ENCODE assay signal across 16 mouse cellular contexts in the genomic region with DNA sequence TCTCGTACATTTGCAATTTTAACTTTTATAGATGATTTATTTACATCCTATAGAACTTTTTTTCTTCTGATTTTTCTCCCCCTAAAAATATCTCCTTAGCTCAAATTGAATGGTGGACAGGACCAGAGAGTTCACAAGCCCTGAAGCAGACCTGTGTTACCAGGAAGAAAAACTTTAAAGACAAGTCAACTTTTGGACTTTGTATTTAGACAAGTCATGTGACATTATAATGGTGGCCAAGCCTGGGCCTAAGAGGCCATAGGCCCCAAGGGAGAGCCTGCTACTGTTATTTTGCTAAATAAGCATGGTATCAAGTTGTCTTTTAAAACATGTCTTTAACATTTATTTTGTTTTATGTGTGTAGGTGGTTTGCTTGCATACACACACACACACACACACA.
"Had no signal": no experiment of that assay in that cellular context is flagged by ENCODE, and none has a peak within 500 bp of the region (broad histone marks: within the 10 kb centered on the region; RNA-seq: fewer than 3 reads in every experiment).

No protein-coding gene starts in this region.

- H3K4me2 ChIP-seq: lung, embryonic 15.5 days; midbrain, embryonic 11.5 days; midbrain, embryonic 13.5 days; midbrain, embryonic 15.5 days; neural tube, embryonic 12.5 days; stomach, embryonic 15.5 days had no signal

- H3K36me3 ChIP-seq: lung, embryonic 15.5 days; midbrain, embryonic 13.5 days; midbrain, embryonic 15.5 days; neural tube, embryonic 12.5 days; stomach, embryonic 15.5 days had no signal

- H3K4me3 ChIP-seq: lung, embryonic 15.5 days; megakaryocyte, embryonic 14.5 days; midbrain, embryonic 13.5 days; midbrain, embryonic 15.5 days; neural tube, embryonic 12.5 days; stomach, embryonic 15.5 days had no signal

- H3K27ac ChIP-seq: macrophage; midbrain, embryonic 13.5 days; midbrain, embryonic 15.5 days; neural tube, embryonic 12.5 days had no signal

- H3K9ac ChIP-seq: lung, embryonic 15.5 days; midbrain, embryonic 13.5 days; midbrain, embryonic 15.5 days; neural tube, embryonic 12.5 days; stomach, embryonic 15.5 days had no signal

- DNase-seq: lung, adult 2 months; lung, postnatal 14 days; lung, postnatal 36 days; right cerebral cortex, postnatal 14 days; thymus, adult 2 months; thymus, postnatal 25 days; thymus, postnatal 4 days had no signal

- H3K4me1 ChIP-seq: midbrain, embryonic 15.5 days; neural tube, embryonic 12.5 days had no signal

- H3K9me3 ChIP-seq: lung, embryonic 15.5 days; midbrain, embryonic 13.5 days; midbrain, embryonic 15.5 days; neural tube, embryonic 12.5 days; stomach, embryonic 15.5 days had no signal

- H3K27me3 ChIP-seq: lung, embryonic 15.5 days; midbrain, embryonic 13.5 days; midbrain, embryonic 15.5 days; neural tube, embryonic 12.5 days; stomach, embryonic 15.5 days had no signal

- ATAC-seq: lung, postnatal 0 days; midbrain, embryonic 13.5 days; midbrain, embryonic 15.5 days had no signal
